Mouse (Mus musculus) midbrain, embryonic 13.5 days (tissue): ENCODE data around the gene Fbp1. TPM values are rescaled to one million over a fixed set of nuclear protein-coding genes. Genes with fewer than 3 reads are reported as not detected.

Source experiments
- ATAC-seq: fragments of 200-750 bp; cut with Nextera tagmentation; 2 replicates; pipeline ENCODE4 v1.8.0; 2017; ENCODE audit warnings: mild to moderate bottlenecking, moderate TSS enrichment, moderate library complexity
- H3K27ac ChIP-seq: fragments of 300-500 bp; sonication (generic); 2 replicates; pipeline ENCODE4 v1.5.1; 2015; ENCODE audit warnings: inconsistent platforms, mild to moderate bottlenecking, moderate library complexity
- H3K27me3 ChIP-seq: fragments of 300-500 bp; sonication (generic); 2 replicates; pipeline ENCODE4 v1.6.1; 2015; ENCODE audit warnings: mild to moderate bottlenecking, inconsistent platforms
- H3K36me3 ChIP-seq: fragments of 300-500 bp; sonication (generic); 2 replicates; pipeline ENCODE4 v1.6.1; 2015; ENCODE audit warnings: mild to moderate bottlenecking, inconsistent platforms
- H3K4me1 ChIP-seq: fragments of 300-500 bp; sonication (generic); replicated peaks from 2 replicates; pipeline ENCODE4 v1.6.1; 2015; ENCODE audit warnings: inconsistent platforms
- H3K4me2 ChIP-seq: fragments of 300-500 bp; sonication (generic); replicated peaks from 2 replicates; pipeline ENCODE4 v1.6.1; 2015; ENCODE audit warnings: moderate library complexity, mild to moderate bottlenecking, inconsistent platforms
- H3K4me3 ChIP-seq: fragments of 300-500 bp; sonication (generic); replicated peaks from 2 replicates; pipeline ENCODE4 v1.5.1; 2015; ENCODE audit warnings: mild to moderate bottlenecking, inconsistent platforms
- H3K9ac ChIP-seq: fragments of 300-500 bp; sonication (generic); replicated peaks from 2 replicates; pipeline ENCODE4 v1.6.1; 2015; ENCODE audit warnings: mild to moderate bottlenecking, inconsistent platforms
- H3K9me3 ChIP-seq: fragments of 300-500 bp; sonication (generic); 2 replicates; pipeline ENCODE4 v1.6.1; 2016; ENCODE audit warnings: mild to moderate bottlenecking, inconsistent platforms
- WGBS: fragments of 180-500 bp; shearing (Covaris S2); methylation state at CpG from one replicate; pipeline ENCODE4 v1.1.7; 2015; 5-methylcytosine and 5-hydroxymethylcytosine counted together
- polyA plus RNA-seq: library from polyadenylated mRNA; unstranded; fragments of >200 nt; fragmentation: Nextera tagmentation; extraction: Ambion mirVana; gene quantifications from 2 replicates; pipeline ENCODE4 v1.2.1, GENCODE M21; 2015

Fbp1 gene
- polyA plus RNA-seq, 1 experiment from 2014 or later: not detected

- H3K9ac ChIP-seq: no peak overlapping the region
- peaks cover 7% of the 10 kb centered on the region; the same call in 1 of the 2 replicates for H3K4me1 ChIP-seq
- H3K4me3 ChIP-seq: no peak overlapping the region
- no peaks in the 10 kb centered on the region for H3K36me3 ChIP-seq
- no peaks in the 10 kb centered on the region for H3K27me3 ChIP-seq
- H3K4me2 ChIP-seq: no peak overlapping the region
- H3K27ac ChIP-seq: no peak overlapping the region
- no peaks in the 10 kb centered on the region for H3K9me3 ChIP-seq
- ATAC-seq: no peak
- 88% methylated on average over 4 of the region's 4 CpGs for WGBS
These were observed 22.1 kb upstream of the Fbp1 start for GRCm38 (mm10) chr13:62910206-62910605.

GRCm38 (mm10) chr13:62909776-62910175 is 21.7 kb upstream of the Fbp1 start:
- Histone ChIP-seq H3K4me2 (no peak overlapping the region), H3K4me3 (no peak overlapping the region), H3K27ac (no peak overlapping the region), H3K27me3 (no peaks in the 10 kb centered on the region), H3K4me1 (peaks cover 7% of the 10 kb centered on the region; the same call in 1 of the 2 replicates), H3K9me3 (no peaks in the 10 kb centered on the region), H3K36me3 (no peaks in the 10 kb centered on the region), H3K9ac (no peak overlapping the region)
- WGBS: 82% methylated on average over 5 of the region's 5 CpGs
- ATAC-seq: no peak

GRCm38 (mm10) chr13:62908163-62908559 is 20.1 kb upstream of the Fbp1 start:
- no peak for ATAC-seq
- Histone ChIP-seq H3K4me2 (no peak overlapping the region), H3K27ac (no peak overlapping the region)

GRCm38 (mm10) chr13:62907527-62908162 is 19.6 kb upstream of the Fbp1 start:
- H3K36me3 ChIP-seq: no peaks in the 10 kb centered on the region
- no peak overlapping the region for H3K4me2 ChIP-seq
- WGBS: 80% methylated on average over 14 of the region's 14 CpGs
- H3K27me3 ChIP-seq: no peaks in the 10 kb centered on the region
- no peak for ATAC-seq
- H3K9ac ChIP-seq: no peak overlapping the region
- peaks cover 7% of the 10 kb centered on the region; the same call in 1 of the 2 replicates for H3K4me1 ChIP-seq
- H3K9me3 ChIP-seq: no peaks in the 10 kb centered on the region
- H3K27ac ChIP-seq: no peak overlapping the region
- H3K4me3 ChIP-seq: no peak overlapping the region

More at GRCm38 (mm10) chr13:62908163-62908559, 20.1 kb upstream of the Fbp1 start:
- Histone ChIP-seq H3K9me3 (no peaks in the 10 kb centered on the region), H3K27me3 (no peaks in the 10 kb centered on the region), H3K4me3 (no peak overlapping the region), H3K9ac (no peak overlapping the region), H3K36me3 (no peaks in the 10 kb centered on the region), H3K4me1 (peaks cover 7% of the 10 kb centered on the region; the same call in 1 of the 2 replicates)
- WGBS: 48% methylated on average over 8 of the region's 8 CpGs

- H3K4me2 ChIP-seq: no peak overlapping the region
- no peaks in the 10 kb centered on the region for H3K27me3 ChIP-seq
- no peak for ATAC-seq
- no peak overlapping the region for H3K4me3 ChIP-seq
- no peaks in the 10 kb centered on the region for H3K36me3 ChIP-seq
- H3K9ac ChIP-seq: no peak overlapping the region
- no peaks in the 10 kb centered on the region for H3K9me3 ChIP-seq
- H3K4me1 ChIP-seq: no peaks in the 10 kb centered on the region
- no peak overlapping the region for H3K27ac ChIP-seq
These were observed 13.1 kb upstream of the Fbp1 start for GRCm38 (mm10) chr13:62901139-62901538.

GRCm38 (mm10) chr13:62897927-62898646 is 10.0 kb upstream of the Fbp1 start:
- WGBS: 86% methylated on average over 4 of the region's 4 CpGs
- H3K9me3 ChIP-seq: no peaks in the 10 kb centered on the region
- H3K36me3 ChIP-seq: no peaks in the 10 kb centered on the region
- no peaks in the 10 kb centered on the region for H3K27me3 ChIP-seq
- no peak overlapping the region for H3K27ac ChIP-seq
- no peaks in the 10 kb centered on the region for H3K4me1 ChIP-seq
- no peak overlapping the region for H3K9ac ChIP-seq
- H3K4me2 ChIP-seq: no peak overlapping the region
- no peak for ATAC-seq
- H3K4me3 ChIP-seq: no peak overlapping the region

GRCm38 (mm10) chr13:62893044-62893842 is 5.2 kb upstream of the Fbp1 start:
- ATAC-seq: no peak
- no peak overlapping the region for H3K4me2 ChIP-seq
- H3K9ac ChIP-seq: no peak overlapping the region
- H3K4me3 ChIP-seq: no peak overlapping the region
- no peaks in the 10 kb centered on the region; the same call in 1 of the 2 replicates for H3K9me3 ChIP-seq
- no peaks in the 10 kb centered on the region for H3K36me3 ChIP-seq
- H3K27ac ChIP-seq: no peak overlapping the region
- H3K4me1 ChIP-seq: no peaks in the 10 kb centered on the region
- WGBS: 88% methylated on average over 9 of the region's 9 CpGs
- H3K27me3 ChIP-seq: peaks cover 14% of the 10 kb centered on the region

GRCm38 (mm10) chr13:62889311-62889710 is 1.2 kb upstream of the Fbp1 start:
- no peak overlapping the region for H3K27ac ChIP-seq
- no peak overlapping the region for H3K9ac ChIP-seq
- H3K9me3 ChIP-seq: no peaks in the 10 kb centered on the region; the same call in 1 of the 2 replicates
- H3K4me3 ChIP-seq: no peak overlapping the region
- 98% methylated on average over 2 of the region's 2 CpGs for WGBS
- H3K36me3 ChIP-seq: no peaks in the 10 kb centered on the region
- H3K4me1 ChIP-seq: peaks cover 7% of the 10 kb centered on the region; the same call in 1 of the 2 replicates
- no peak for ATAC-seq
- peaks cover 30% of the 10 kb centered on the region for H3K27me3 ChIP-seq
- no peak overlapping the region for H3K4me2 ChIP-seq

GRCm38 (mm10) chr13:62884536-62884935 is 3.5 kb downstream of the Fbp1 start:
- Histone ChIP-seq H3K27me3 (peaks cover 29% of the 10 kb centered on the region), H3K4me2 (no peak overlapping the region), H3K36me3 (no peaks in the 10 kb centered on the region), H3K9me3 (no peaks in the 10 kb centered on the region), H3K9ac (no peak overlapping the region), H3K27ac (no peak overlapping the region), H3K4me3 (no peak overlapping the region), H3K4me1 (peaks cover 12% of the 10 kb centered on the region)
- no peak for ATAC-seq
- WGBS: 78% methylated on average over 3 of the region's 3 CpGs

- no peak for ATAC-seq
- Histone ChIP-seq H3K9me3 (no peaks in the 10 kb centered on the region), H3K9ac (no peak overlapping the region), H3K4me2 (no peak overlapping the region), H3K4me1 (peaks cover 12% of the 10 kb centered on the region), H3K4me3 (no peak overlapping the region), H3K36me3 (no peaks in the 10 kb centered on the region), H3K27ac (no peak overlapping the region), H3K27me3 (peaks cover 23% of the 10 kb centered on the region)
- 94% methylated on average over 9 of the region's 9 CpGs for WGBS
These were observed 4.2 kb downstream of the Fbp1 start for GRCm38 (mm10) chr13:62883925-62884324.

- peaks cover 19% of the 10 kb centered on the region for H3K27me3 ChIP-seq
- H3K4me3 ChIP-seq: no peak overlapping the region
- H3K9ac ChIP-seq: no peak overlapping the region
- WGBS: 81% methylated on average over 2 of the region's 2 CpGs
- ATAC-seq: no peak
- no peaks in the 10 kb centered on the region for H3K9me3 ChIP-seq
- no peaks in the 10 kb centered on the region for H3K36me3 ChIP-seq
- H3K27ac ChIP-seq: no peak overlapping the region
- peaks cover 12% of the 10 kb centered on the region for H3K4me1 ChIP-seq
- no peak overlapping the region for H3K4me2 ChIP-seq
These were observed 4.6 kb downstream of the Fbp1 start for GRCm38 (mm10) chr13:62883436-62883835.

- H3K4me3 ChIP-seq: no peak overlapping the region
- 82% methylated on average over 5 of the region's 5 CpGs for WGBS
- no peaks in the 10 kb centered on the region for H3K36me3 ChIP-seq
- no peaks in the 10 kb centered on the region for H3K9me3 ChIP-seq
- no peak overlapping the region for H3K4me2 ChIP-seq
- no peak overlapping the region for H3K9ac ChIP-seq
- H3K27me3 ChIP-seq: peaks cover 13% of the 10 kb centered on the region
- peaks cover 9% of the 10 kb centered on the region for H3K4me1 ChIP-seq
- no peak for ATAC-seq
- H3K27ac ChIP-seq: no peak overlapping the region
These were observed 5.2 kb downstream of the Fbp1 start for GRCm38 (mm10) chr13:62882856-62883255.
